Mouse (Mus musculus): Measurements from ENCODE around the gene Olfr303.
"Not testable (repeated sequence)": the region's sequence is repeated elsewhere in the genome, so short reads cannot be mapped to it uniquely, and the experiment has no call there.

The Olfr303 gene

GRCm38 (mm10) chr7:86397689-86398088, at the start of gene Olfr303:
Gene Olfr303, minus strand, starts transcription at chr7:86397789.
- in situ Hi-C loops (cut with MseI, MboI) = no loop called here

- in situ Hi-C loops (cut with MseI, MboI) = no loop called here
Observed at GRCm38 (mm10) chr7:86403546-86403945, 6.0 kb upstream of the Olfr303 start, which contains the start of gene Olfr301. Gene Olfr301, plus strand, starts transcription at chr7:86403846.

GRCm38 (mm10) chr7:86386558-86386957, 11.0 kb downstream of the Olfr303 start, which contains the start of gene Olfr304:
Gene Olfr304, minus strand, starts transcription at chr7:86386658.
- in situ Hi-C loops (cut with MseI, MboI) = no loop called here

GRCm38 (mm10) chr7:86385769-86386168, 11.8 kb downstream of the Olfr303 start:
- in situ Hi-C loops (cut with MseI, MboI) = no loop called here

- in situ Hi-C loops (cut with MseI, MboI) = no loop called here
Observed at GRCm38 (mm10) chr7:86366828-86367227, 30.8 kb downstream of the Olfr303 start, which contains the start of gene Olfr305. Gene Olfr305, minus strand, starts transcription at chr7:86366928.

GRCm38 (mm10) chr7:86346296-86346695, 51.3 kb downstream of the Olfr303 start:
- in situ Hi-C loops (cut with MseI, MboI) = not testable (repeated sequence)

GRCm38 (mm10) chr7:86344253-86344652, 53.3 kb downstream of the Olfr303 start:
- in situ Hi-C loops (cut with MseI, MboI) = no loop called here

- in situ Hi-C loops (cut with MseI, MboI) = no loop called here
Observed at GRCm38 (mm10) chr7:86342881-86343565, 54.6 kb downstream of the Olfr303 start.

All from mouse trophoblast stem cell (cell line).